Mouse (Mus musculus): ENCODE data around the gene Gdpd5.

The Gdpd5 gene

DNA sequence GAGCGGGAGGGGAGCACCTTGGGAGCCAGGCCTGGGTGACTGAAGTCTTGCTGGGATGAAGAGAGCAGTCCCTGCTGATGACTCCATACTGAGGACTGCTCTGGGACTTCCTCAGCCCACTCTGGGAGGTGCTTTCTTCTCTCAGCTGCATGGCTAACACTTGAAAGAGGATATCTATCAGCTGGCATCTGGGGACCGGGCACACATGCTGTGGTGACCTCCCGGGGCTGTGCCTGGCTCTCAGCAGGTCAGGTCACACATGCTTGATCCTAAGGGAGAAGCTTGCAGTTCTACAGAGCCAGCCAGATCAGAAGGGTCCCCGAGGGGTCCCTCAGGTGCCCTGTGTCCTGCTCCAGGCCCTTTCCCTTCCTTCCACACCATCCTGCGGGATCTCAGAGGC is 62.0 kb downstream of the Gdpd5 start:
- DNase-seq (ENCODE audit: low spot score in 2 of 2) = no peak

DNA sequence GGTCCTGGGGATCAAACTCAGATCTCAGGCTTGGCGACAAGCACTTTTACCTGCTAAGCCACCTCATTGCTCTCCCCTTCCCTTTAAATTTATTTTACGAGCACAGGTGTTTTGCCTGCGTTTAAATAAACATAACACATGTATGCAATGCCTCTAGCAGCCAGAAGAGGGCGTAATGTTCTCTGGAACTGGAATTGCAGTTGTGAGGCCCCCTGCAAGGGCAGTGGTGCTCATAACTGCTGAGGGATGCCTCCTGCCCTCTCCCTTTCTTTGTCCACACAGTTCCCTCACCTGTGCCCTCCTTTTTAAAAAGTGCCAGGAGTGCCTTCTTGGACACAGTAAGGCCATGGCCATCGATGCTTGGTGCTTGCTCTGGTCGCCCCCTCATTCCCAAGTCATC is 62.8 kb downstream of the Gdpd5 start:
- DNase-seq (ENCODE audit: low spot score in 2 of 2) = peak in 1 of 2 experiments; percentile 32

DNA sequence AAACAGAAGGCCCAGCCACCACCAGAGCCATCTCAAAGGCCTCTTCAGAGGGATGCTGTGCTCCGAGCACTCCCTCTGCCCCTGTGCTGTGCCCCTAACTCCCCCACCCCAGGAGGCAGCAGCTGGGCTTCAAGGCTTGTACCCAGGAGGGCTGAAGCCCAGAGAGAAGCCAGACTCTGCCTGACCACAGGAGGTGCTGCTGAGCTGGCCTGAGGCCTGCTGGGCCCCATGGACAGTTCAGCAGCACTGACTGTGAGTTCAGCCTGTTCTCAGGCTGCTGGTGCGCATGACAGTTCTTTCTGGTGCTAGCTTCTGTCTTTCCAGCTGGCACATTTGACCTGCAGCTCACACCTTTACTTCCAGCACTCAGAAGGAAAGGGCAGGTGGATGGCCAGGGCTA is 64.6 kb downstream of the Gdpd5 start:
- DNase-seq (ENCODE audit: low spot score in 2 of 2) = peak in 1 of 2 experiments; percentile 46

DNA sequence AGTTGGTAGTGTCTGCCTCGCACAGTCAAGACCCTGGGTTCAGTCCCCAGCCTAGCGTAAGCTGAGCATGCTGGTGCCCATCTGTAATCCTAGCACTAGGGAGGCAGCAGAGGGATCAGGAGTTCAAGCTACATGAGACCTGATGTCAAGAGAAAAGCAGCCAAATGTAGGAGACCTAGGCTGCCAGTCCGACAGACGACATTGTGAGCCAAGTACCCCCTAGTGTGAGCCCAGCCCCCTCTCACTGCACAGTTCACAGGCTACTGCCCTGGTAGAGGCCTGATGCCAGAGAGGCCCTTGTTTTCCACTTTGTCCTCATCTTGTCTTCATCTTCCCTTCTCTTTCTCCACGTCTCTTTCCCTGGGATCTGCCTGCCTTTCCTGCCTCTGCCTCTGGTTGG is 66.1 kb downstream of the Gdpd5 start:
- DNase-seq (ENCODE audit: low spot score in 2 of 2) = no peak

DNA sequence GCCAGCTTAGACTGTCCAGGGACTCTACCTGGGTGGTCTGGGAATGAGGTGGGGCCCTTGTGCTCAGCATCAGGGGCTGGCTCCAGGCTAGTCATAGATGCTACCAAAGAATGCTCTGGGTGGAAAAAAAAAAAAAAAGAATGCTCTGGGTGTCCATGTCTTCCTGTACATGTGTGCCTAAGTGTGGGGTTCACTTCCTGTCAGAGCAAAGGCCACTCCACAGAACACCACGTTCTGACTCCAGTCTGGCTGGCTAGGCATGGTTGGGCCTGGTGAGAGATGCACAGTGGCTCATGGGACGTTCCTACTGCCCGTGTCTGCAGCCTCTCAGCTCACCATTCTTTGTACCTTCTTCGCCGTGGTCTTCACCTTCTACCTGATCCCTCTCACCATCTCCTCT is 67.4 kb downstream of the Gdpd5 start:
- DNase-seq (ENCODE audit: low spot score in 2 of 2) = peak in 1 of 2 experiments; percentile 20

DNA sequence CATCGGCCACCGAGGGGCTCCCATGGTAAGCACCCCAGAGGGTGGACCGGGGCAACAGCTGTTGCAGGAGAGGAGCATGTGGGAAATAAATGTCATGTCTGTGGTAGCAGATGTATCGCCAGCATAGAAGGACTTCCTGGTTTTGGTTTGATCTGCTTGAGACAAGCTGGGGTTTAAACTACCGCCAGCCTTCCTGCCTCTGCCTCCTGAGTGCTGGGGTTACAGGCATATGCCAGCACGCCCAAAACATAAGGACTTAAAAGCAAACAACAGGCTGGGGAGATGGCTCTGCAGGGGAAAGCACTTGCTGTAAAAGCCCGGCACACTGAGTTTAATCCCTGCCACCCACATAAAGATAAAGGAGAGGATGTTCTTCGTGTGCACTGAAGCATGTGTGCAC is 67.8 kb downstream of the Gdpd5 start:
- peak in 1 of 2 experiments; percentile 22 for DNase-seq (ENCODE audit: low spot score in 2 of 2)

DNA sequence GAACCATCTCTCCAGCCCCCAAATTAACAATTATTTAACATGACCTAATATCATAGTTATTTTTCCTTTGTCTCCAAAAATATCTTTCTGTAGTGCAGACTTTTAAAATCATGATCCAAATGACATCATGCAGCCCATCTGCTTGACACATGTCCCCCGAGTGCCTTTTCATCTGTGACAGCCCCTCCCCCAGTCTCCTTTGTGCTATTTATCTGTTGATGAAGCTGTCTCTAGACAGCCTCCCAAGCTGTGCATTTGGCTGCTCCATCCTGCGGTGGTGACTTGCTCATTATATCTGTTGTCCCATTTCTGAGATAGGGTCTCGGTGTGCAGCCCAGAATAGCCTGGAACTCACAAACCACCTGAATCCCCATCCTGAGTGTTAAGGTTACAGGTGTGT is 68.5 kb downstream of the Gdpd5 start:
- DNase-seq (ENCODE audit: low spot score in 2 of 2) = no peak

DNA sequence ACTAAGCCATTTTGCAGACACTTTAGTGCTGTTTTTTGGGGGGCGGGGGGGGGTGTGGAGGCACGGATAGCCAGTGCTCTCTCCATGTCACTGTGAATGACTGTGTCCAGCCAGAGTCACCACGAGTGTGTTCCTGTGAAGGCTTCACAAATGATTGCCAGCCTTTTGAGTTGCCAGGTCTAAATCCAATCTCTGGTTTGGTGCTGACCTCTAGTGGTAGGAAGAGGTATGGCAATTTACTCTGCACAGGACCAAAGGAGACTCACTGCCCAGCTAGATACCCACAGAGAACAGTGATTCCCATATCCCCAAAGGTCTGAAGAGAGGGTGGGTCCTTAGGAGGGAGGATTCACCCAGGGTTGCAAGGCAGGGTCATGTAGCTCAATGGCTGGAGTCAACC is 69.5 kb downstream of the Gdpd5 start:
- peak; percentile 40 to 67 for DNase-seq (ENCODE audit: low spot score in 2 of 2)

DNA sequence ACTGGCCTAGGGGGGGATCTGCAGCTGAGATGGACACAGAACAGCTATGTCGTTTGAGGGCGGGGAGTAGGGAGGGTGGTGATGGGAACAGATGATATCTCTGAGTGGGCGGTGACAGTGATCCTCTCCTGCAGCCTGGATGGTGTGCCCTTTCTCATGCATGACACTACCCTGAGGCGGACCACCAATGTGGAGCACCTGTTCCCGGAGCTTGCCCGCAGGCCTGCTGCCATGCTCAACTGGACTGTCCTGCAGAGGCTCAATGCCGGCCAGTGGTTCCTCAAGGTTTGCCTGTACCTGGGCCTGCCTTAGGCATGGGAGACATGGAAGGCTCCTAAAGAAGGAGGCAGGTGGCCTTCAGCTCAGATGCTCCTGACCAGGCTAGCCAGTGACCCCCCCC is 71.6 kb downstream of the Gdpd5 start:
- no peak for DNase-seq (ENCODE audit: low spot score in 2 of 2)

DNA sequence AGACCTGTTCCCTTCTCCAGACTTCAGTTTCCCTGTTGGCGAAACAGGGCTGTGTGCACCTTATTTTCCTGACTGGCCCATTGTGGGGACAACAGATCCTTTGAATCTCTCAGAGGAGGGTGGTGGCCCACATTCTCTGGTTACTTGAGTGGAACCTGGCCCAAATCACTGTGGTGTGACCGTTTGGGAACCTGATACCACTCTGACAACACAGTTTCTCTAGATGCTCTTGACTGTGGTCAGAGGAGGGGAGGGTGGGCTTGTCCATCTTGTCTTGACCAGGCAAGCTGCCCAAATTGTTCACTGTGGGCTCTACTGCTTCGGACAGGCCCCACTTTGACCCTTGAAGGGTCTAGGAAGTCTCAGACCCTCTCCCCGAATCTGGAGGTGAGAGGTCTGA is 72.8 kb downstream of the Gdpd5 start:
- no peak for DNase-seq (ENCODE audit: low spot score in 2 of 2)

DNA sequence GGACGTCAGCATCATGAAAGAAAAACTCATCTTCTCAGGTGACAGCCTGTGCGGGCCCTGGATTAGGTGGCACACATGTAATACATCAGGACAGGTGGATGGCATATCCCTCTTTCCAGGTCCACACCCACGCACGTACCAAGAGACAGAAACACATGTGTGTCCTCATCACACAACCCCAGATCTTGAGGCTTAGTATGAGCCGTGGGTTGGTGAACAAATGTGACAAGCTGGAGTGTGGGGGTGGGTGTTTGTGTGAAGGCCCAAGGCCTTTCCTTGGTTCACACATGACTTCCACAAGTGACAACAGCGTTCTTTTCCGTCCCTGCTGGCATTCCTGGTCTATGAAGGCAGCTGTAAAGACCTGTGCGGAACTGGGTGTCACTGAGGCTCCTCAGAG is 77.6 kb downstream of the Gdpd5 start:
- no peak for DNase-seq (ENCODE audit: low spot score in 2 of 2)

DNA sequence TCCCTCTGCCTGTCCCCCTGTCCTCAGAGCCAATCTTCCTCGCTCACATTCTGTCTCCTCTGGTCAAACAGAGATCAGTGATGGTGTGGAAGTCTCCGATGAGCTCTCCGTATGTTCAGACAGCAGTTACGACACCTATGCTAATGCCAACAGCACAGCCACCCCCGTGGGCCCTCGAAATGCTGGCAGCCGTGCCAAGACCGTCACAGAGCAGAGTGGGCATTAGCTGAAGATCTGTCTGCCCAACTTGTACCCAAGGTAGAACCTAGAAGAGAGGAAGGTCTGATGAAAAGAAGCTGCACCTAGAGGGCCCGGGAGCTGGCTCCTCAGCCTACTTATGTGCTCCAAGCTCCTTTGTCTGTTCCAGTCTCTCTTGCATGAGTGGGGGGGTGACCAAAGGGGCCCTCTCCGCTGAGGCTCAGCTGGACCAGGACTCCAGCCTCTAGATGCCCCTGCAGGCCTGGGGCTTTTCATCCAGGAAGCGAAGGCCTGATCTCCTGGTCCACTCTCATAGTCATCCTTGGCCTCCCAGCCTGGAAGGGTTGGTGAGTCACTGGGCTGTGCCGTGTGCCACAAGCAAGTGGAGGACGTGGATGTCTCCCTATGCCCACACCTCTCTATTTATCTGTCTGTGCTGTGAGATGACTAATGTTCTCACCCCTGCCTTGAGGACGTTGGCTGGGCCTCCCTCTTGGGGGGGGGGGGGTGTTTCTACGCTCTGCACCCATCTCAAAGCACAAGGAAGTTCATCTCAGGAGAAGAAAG is 78.9 kb downstream of the Gdpd5 start:
- DNase-seq (ENCODE audit: low spot score in 2 of 2) = no peak

DNA sequence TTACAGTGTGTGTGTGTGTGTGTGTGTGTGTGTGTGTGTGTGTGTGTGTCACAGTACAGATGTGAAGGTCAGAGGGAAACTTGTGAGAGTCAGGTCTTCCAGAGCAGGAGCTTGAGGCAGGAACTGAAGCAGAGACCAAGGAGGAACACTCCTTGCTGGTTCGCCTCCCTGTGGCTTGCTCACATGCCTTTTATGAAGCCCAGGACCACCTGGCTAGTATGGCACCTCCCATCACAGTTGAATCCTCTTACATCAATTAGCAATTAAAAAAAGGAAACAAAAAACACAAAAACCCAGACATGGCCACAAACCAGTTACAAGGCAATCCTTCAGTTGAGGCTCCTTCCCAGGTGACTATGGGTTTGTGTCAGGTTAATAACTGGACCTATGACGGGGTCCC is 81.9 kb downstream of the Gdpd5 start:
- no peak for DNase-seq (ENCODE audit: low spot score in 2 of 2)

DNA sequence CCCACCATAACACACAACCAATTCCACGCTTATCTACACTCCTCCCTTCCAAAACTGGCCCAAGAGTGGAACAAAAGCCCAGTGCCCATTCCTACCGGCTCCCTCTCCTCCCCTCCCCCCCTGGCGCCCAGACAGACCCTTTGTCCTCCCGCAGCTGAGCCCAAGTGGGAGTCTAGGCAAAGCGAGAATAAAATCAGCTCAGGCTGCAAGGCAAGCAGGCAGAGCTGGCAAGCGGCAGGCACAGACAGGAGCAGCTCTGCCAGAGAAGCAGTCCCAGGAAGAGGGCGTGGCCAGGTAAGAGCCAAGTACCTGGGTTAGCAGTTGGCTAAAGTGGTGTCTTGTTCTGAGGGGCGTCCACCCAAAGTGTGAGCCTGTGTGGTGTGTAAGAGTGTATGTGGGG is 84.6 kb downstream of the Gdpd5 start, which contains the start of gene Klhl35:
Klhl35 (plus strand) TSS at position 194 of the 400 bp plus-strand sequence.
- no peak for DNase-seq (ENCODE audit: low spot score in 2 of 2)

DNA sequence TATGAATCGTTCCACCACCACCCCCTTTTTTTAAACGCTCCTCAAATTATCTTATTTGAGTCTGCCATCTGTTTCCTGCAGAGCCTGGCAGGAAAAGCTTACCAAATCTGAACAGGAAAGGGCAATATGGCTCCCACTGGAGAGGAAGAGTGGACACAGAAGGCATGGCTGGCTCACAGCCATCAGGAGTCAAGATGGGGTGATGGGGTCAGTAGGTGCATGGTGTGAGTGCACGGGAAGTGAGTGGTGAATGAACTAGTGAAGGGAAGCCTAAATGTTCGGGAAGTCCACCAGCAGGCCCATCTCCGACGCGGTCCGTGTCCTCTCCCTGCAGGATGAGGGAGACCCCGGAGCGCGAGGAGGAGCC is 86.7 kb downstream of the Gdpd5 start:
- DNase-seq (ENCODE audit: low spot score in 2 of 2) = no peak

DNA sequence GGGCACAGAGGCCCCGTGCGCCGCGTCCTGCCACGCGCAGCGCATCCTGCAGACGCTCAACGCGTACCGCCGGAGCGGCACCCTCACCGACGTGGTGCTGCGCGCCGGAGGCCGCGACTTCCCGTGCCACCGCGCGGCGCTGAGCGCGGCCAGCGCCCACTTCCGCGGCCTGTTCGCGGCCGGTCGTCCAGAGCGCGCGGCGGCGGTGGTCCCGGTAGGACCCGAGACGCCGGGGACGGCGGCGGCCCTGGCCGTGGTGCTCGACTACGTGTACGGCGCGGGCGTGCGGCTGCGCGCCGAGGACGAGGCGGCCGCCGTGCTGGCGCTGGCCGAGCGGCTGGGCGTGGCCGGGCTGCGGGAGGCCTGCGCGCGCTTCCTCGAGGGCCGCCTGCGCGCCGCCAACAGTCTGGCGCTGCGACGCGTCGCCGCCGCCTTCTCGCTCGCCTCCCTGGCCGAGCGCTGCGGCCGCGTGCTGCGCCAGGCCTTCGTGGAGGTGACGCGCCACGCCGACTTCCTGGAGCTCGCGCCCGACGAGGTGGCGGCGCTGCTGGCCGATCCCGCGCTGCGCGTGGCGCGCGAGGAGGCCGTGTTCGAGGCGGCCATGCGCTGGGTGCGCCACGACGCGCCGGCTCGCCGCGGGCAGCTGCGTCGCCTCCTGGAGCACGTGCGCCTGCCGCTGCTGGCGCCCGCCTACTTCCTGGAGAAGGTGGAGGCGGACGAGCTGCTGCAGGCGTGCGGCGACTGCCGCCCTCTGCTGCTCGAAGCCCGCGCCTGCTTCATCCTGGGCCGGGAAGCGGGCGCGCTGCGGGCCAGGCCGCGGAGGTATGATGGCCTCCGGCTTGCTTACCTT is 87.3 kb downstream of the Gdpd5 start:
- peak; percentile 32 to 71 for DNase-seq (ENCODE audit: low spot score in 2 of 2)

DNA sequence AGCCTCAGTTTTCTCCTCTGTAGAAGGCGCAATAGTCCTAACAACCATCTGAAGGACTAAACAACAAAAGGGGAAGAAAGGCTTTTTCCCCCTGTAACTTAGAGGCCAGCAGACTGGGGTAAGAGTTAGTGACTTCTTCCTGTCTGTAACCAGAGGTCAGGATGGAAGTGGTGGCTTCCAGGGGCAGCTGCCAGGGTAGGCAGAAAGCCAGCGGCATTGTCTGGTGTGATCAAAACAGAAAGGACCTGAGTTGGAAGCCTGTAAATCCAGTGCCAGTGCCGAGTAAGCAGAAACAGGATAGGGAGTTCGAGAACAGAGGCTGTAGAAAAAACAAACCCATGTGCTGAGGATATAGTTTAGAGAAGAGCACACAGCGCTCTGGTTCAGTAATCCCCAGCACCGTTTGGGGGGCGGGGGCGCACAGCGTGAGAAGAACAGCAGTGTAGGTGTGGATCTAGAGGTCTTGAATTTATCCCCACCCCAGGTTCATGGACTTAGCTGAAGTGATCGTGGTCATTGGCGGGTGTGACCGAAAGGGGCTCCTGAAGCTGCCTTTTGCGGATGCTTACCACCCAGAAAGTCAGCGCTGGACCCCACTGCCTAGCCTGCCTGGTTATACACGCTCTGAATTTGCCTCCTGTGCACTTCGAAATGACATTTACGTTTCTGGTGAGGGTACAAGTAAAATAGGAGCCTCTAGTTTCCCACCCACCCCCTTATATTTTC is 88.6 kb downstream of the Gdpd5 start:
- DNase-seq (ENCODE audit: low spot score in 2 of 2) = peak in 1 of 2 experiments; percentile 33

DNA sequence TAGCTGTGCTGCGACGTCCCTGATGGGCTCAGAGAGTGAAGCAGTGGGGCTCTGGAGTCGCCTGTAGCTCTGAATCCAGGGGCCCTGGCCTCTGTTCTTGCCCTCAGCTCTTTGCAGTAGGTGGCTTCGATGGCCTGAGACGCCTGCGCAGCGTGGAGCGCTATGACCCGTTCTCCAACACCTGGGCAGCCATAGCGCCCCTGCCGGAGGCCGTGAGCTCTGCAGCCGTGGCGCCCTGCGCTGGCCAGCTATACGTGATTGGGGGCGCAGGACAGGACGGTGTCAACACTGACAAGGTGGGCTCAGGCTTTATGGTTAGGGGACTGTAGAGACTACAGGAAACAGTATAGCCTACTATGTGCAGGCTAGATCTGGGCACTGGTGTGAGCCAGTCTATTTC is 90.4 kb downstream of the Gdpd5 start:
- DNase-seq (ENCODE audit: low spot score in 2 of 2) = no peak

DNA sequence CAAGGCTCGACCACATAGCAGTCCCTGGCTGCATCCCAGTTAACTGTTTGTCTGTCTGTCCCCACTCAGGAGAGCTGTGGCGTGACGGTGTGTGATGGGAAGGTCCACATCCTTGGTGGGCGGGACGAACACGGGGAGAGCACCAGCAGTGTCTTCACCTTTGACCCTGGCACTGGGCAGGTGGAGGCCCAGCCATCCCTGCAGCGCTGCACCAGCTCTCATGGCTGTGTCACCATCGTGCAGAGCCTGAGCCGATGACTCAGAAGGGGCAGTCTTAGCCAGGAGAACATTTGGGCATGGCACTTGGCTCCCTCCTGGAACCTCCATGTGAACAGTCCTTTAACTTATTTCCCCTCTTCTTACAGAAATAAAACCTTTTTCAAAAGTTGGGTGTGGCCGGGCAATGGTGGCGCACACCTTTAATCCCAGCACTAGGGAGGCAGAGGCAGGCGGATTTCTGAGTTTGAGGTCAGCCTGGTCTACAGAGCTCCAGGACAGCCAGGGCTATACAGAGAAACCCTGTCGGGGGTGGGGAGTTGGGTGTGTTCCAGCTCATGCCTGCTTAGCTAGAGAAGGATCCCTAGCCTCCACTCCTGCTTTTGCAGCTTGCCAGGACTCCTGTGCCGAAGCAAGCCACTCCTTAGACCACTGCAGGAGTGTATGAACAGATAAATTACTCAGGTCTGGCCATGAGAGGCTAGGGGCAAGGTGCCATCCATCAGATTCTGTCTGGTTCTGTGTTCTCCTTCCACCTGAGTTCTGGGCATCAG is 92.6 kb downstream of the Gdpd5 start:
- DNase-seq (ENCODE audit: low spot score in 2 of 2) = peak in 1 of 2 experiments; percentile 50

DNA sequence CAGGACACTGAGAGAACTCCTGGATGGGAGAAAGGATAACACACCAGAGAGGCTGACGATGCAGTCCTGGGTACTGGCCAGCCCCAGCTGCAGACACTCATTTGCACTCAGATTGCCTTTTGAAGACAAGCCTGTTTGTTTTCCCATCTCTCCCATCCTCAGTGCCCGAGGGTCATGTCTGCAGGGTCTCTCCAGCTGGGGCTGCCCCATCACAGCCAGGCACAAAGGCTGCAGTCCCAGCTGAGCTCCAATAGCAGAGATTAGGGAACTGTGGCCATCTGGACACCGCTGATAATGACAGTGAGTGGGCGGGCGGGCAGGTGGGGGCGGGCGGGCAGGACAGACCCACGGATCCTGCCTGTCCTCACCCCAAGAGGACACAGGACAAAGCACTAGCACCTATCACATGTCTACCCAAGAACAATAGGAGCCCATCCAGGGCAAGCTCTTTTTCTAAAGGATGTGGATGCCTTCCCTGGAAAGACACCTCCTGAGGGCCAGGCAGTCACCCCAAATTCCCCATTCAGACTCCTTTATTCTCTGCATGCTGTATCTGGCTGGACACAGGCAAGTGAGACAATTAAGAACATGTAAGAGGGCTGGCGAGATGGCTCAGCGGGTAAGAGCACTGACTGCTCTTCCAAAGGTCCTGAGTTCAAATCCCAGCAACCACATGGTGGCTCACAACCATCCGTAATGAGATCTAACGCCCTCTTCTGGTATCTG is 93.8 kb downstream of the Gdpd5 start:
- DNase-seq (ENCODE audit: low spot score in 2 of 2) = peak; percentile 27 to 54

DNA sequence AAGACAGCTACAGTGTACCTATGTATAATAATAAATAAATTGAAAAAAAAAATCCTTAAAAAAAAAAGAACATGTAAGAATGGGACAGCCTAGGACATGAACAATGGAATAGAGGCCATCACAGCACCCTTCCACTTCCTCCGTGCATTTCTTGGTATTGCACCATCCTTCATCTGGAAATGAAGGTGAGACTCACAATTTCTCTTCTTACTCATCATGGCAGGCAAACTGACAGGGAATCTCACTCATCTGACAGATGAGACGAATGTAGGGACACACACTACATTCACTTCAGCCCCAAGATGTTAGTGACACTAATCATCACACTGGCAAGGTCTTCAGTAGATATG is 94.3 kb downstream of the Gdpd5 start:
- DNase-seq (ENCODE audit: low spot score in 2 of 2) = no peak

Measured in spleen, postnatal 10 days (tissue).